Mouse (Mus musculus) brain, embryonic 14.5 days (tissue): ENCODE measurements around the gene Mum1. TPM values are rescaled to one million over a fixed set of nuclear protein-coding genes. Genes with fewer than 3 reads are reported as not detected.

Experiments
- DNase-seq: peaks from one replicate; pipeline ENCODE4 v3.0.0-alpha.2; 2011; ENCODE audit warnings: low read depth
- CTCF ChIP-seq: fragments of 200-500 bp; IDR thresholded peaks from 2 replicates; pipeline ENCODE4 v1.5.1; 2012; ENCODE audit warnings: inconsistent platforms, mild to moderate bottlenecking, moderate library complexity, borderline replicate concordance; ENCODE audit not compliant: insufficient read depth, insufficient read length; ENCODE audit errors: extremely low read depth
- POLR2A ChIP-seq: fragments of 200-500 bp; IDR thresholded peaks from 2 replicates; pipeline ENCODE4 v1.6.1; 2012; ENCODE audit warnings: mild to moderate bottlenecking, inconsistent platforms, borderline replicate concordance; ENCODE audit not compliant: poor library complexity, insufficient read depth, insufficient read length, severe bottlenecking; ENCODE audit errors: extremely low read depth
- polyA plus RNA-seq: library from polyadenylated mRNA; depleted of rRNA; stranded (reverse); fragments of >200 nt; gene quantifications from 2 replicates; pipeline ENCODE4 v1.2.3, GENCODE M21; 2012

Mum1 gene
- polyA plus RNA-seq, 1 experiment: 59.1 TPM

DNA sequence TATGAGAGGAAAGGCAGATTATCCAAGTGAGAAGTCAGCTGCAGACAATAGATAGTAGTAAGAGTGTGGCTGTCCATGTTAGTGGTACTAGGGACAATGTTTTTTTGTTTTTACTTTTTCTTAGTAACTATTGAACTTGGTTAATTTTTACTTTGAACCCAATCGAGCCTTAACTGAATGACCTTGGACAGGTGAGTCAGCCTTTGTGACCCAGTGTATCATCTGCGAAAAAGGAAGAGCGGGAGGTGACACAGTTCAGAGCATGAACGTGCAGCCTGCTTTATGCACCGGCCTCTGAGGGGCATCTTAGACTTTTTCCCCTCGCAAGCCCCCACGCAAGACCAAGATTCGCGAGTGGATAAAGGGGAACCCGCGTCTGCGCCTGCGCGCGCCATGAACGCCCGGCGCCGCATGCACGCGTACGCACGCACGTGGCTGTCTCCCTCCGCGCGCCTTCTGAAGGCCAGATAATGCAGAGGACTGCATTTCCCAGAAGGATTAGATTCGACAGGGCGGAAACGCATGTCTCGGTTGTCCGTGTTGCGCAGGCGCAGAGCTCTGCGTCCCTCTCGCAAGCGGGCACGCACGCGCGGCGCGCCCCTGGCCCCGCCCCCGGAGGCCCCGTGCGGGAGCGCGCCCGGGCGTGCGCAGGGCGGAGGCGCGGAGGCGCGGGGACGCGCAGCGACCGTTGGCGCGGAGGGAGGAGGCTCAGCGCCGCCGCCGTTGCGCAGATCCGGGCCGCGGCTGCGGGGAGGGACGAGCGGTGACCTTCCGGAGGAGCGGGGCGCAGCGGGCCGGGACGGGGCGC, 38.3 kb downstream of the Mum1 start:
- TF ChIP-seq POLR2A (peak; percentile 97), CTCF (no peak)
- peak; percentile 100 for DNase-seq

DNA sequence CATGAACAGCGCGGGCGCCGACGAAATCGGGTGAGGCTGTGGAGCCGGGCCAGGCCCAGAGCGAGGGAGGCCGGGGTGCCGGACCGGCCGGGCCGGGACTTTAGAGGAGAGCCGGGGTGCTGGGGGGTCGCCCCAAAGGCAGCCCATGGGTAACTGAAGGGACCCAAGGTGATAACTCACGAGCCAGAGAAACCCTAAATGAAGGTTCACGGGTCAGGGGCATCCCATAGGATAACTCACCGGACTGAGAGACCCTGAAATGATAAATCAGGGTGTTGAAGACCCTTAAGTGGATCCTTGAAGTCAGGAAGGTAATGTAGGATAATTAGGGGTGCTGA, 38.9 kb downstream of the Mum1 start:
- TF ChIP-seq POLR2A (no peak), CTCF (no peak)
- DNase-seq: no peak

DNA sequence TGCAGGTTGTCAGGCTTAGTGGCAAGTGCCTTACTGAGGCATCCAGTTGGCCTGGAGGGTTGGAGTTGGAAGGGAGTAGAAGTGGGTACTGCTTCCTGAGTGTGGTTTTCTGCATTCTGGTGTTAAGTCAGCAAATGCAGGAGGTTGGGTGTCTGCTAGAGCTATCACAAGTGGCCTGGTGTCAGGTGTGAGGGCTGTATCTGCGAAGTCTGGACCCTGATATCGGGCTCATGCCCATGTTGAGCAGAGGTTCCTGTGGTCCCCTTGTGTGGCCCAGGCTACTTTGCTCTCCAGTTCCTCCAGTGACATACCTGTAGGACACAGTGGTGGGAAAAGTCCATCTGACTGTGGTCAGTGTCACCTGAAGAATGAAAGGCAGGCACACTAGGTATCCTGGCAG, 43.9 kb downstream of the Mum1 start:
- no peak for TF ChIP-seq POLR2A
- no peak for TF ChIP-seq CTCF

DNA sequence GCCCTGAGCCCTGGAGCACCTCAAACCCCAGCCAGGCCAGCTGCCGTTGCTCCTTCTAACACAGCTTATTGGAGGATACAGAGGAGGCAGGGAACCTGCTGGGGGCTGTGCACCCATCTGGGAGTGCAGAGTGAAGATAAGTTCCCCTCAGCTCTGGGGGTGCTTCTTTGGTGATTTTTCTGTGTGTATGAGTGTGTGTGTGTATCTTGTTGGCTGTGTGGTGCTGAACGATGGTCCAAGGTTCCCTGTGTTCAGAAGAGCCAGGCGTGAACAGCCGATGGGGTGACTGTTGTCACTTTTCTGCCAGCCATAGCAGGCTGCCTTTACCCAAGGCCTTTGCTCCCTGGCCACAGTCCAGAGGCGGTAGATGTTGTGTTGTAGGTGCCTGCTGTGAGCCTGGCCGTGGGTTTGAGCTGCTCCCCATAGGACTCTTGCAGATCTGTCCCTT, 44.5 kb downstream of the Mum1 start:
- TF ChIP-seq CTCF (no peak), POLR2A (no peak)
- DNase-seq: no peak

More for the DNA sequence above, 43.9 kb downstream of the Mum1 start:
- no peak for DNase-seq

DNA sequence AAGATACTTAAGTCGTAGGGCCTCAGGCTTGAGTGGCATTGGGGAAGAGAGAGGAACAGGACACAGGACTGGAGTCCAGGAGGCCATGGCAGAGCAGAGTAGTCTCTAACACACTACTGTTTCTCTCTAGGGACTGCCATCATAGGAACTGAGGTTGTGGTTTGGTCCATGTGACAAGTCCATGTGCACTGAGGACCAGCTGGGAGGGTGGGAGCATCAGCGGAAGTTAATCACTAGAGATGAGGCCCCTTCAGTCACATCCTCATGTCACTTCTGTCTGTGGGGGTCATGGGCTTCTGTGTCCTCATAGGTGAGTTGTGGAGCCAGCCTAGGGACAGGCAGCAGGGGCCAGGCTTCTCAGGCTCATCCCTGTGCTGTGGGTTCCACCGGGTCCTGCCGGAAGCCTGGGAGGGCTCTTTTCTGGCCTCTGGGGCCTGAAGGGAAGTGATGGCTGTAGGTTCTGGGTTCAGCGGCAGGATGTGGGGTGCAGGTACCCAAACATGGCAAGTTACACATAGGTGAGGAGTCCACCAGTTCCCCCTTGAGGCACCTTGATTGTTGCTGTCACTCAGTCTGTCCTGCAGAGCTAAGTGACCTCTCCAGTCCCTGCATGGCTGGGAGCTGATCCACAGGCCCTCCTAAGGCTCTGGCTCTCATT, 45.1 kb downstream of the Mum1 start:
- no peak for DNase-seq
- TF ChIP-seq POLR2A: no peak
- TF ChIP-seq CTCF: no peak

GRCm38 (mm10) chr10:80271870-80272585, 45.8 kb downstream of the Mum1 start:
- no peak for DNase-seq
- TF ChIP-seq POLR2A: no peak

GRCm38 (mm10) chr10:80273847-80274246, 47.6 kb downstream of the Mum1 start:
- no peak for TF ChIP-seq CTCF
- no peak for DNase-seq

GRCm38 (mm10) chr10:80276238-80276637, 50.0 kb downstream of the Mum1 start:
- TF ChIP-seq POLR2A (no peak), CTCF (no peak)
- no peak for DNase-seq

- DNase-seq: no peak
- no peak for TF ChIP-seq CTCF
- no peak for TF ChIP-seq POLR2A
These were observed 52.2 kb downstream of the Mum1 start for GRCm38 (mm10) chr10:80278390-80278789.

GRCm38 (mm10) chr10:80279273-80279672, 53.0 kb downstream of the Mum1 start:
- no peak for DNase-seq
- TF ChIP-seq POLR2A: no peak

DNA sequence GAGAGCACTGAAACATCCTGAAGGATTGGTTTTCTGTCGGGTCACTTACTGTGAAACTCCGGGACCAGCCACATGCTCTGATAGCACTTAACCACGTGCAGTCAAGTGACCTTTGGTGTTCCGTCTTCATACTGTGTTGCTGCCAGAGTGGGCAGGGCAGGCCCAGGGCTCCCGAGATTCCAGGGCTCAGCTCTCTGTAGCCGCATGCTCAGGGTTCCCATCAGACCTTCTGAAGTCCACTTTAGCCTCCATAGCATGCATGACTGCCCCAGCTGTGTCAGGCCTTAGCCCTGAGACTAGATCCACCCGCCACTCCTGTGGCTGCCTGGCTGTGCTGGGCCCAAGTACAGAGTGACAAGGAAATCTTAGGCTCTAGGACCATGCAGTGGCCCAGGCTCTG, 55.1 kb downstream of the Mum1 start:
- no peak for DNase-seq
- TF ChIP-seq CTCF (no peak), POLR2A (no peak)

DNA sequence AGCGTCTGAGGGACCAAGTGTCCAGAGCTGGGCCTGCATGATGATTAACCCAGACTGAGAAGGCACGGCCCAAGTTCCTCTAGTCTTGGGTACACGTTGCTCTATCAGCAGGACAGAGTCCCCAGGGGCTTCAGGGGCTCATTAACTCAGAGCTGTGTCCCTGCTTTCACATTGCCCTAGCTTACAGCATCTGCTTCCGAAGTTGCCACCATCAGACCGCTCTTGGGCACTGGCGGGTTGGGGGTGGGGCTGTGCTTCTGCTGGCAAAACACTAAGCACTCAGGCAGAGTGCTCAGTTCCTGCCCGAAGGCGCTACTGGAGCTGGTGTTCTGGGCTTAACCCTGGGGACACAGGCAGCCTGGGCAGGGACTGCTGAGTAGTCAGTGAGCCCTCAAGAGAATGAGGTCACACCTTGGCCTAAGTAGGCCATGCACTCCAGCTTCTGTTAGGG, 55.7 kb downstream of the Mum1 start:
- TF ChIP-seq CTCF (no peak), POLR2A (no peak)
- peak; percentile 48 for DNase-seq
